Mouse (Mus musculus): Measurements from ENCODE around the gene Daglb. TPM values are rescaled to one million over a fixed set of nuclear protein-coding genes. Genes with fewer than 3 reads are reported as not detected.

Daglb gene
- polyA plus RNA-seq, 1 experiment from 2014 or later: 17.5 TPM

DNA sequence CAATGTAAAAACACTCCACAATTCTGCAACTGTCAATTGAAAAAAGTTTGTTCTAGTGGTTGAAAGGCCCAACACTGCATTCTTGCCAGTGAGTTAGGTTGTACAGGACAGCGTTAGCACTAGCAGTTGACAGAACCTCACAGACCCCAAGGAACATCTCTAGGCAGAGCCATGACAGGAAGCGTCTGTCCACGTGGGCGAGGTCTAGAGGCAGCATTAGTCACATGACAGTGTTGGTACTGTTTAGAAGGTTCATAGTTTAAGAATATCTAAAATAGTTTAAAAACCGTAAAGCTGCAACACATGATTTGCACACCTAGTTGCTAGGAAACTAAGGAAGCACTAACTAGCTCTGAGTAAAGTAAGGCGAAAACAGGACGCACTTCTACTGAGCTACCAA lies 41.2 kb downstream of the Daglb start:
- H3K27me3 ChIP-seq: no peaks in the 10 kb centered on the region
- H3K4me3 ChIP-seq (replicated peaks): no peak overlapping the region
- no peak overlapping the region for H3K27ac ChIP-seq
- H3K9me3 ChIP-seq: no peaks in the 10 kb centered on the region
- ATAC-seq: no peak
- H3K4me2 ChIP-seq (replicated peaks): no peak overlapping the region
- WGBS: 93% methylated on average over 7 of the region's 7 CpGs
- H3K4me1 ChIP-seq (replicated peaks): peaks cover 18% of the 10 kb centered on the region; the same call in 1 of the 2 replicates
- H3K9ac ChIP-seq (replicated peaks): no peak overlapping the region
- H3K36me3 ChIP-seq: peaks cover 75% of the 10 kb centered on the region

DNA sequence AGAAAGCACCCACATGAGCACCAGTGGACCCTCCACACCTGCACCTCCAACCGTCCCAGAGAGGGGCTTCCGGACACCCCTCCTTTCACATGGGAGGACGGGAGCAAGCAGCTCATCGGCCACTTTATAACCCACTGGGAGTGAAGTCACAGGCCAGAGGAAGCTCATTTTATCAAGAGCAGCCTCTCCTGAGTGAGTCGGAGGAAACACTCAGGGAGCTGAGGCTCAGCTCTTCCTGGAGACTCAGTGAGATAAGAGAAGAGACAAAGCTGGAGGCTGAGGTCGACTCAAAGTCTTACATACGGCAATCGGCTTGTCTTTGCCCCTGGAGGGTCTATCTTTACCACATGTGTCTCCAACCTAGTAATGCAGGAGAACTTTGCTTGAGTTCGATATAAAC lies 44.9 kb downstream of the Daglb start:
- ATAC-seq: no peak
- Histone ChIP-seq H3K27me3 (no peaks in the 10 kb centered on the region), H3K4me2 (replicated peaks) (no peak overlapping the region), H3K27ac (no peak overlapping the region), H3K4me1 (replicated peaks) (peaks cover 18% of the 10 kb centered on the region; the same call in 1 of the 2 replicates), H3K9me3 (no peaks in the 10 kb centered on the region), H3K9ac (replicated peaks) (no peak overlapping the region), H3K36me3 (peaks cover 74% of the 10 kb centered on the region), H3K4me3 (replicated peaks) (no peak overlapping the region)
- WGBS: 94% methylated on average over 9 of the region's 9 CpGs

DNA sequence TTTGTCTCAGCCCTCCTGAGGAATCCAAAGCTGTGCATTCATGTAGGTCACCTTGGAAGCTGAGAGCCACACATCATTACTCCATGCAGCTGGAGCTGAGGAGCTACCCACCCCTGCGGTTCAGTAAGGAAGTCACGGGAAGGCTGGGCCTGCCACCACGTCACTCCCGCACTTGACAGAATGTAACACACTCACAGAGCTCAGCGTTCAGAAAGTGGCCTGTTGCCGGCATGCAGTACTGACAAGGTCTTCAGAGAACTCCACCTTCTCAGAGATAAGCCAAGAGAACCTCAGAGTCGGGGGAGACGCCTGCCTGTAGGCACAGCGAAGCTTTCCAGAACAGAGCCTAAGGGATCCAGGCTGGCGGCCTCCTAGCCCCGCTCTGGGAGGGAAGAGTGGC lies 45.4 kb downstream of the Daglb start:
- H3K9me3 ChIP-seq: no peaks in the 10 kb centered on the region
- H3K4me3 ChIP-seq (replicated peaks): no peak overlapping the region
- no peak for ATAC-seq
- no peak overlapping the region for H3K9ac ChIP-seq (replicated peaks)
- H3K27me3 ChIP-seq: no peaks in the 10 kb centered on the region
- no peak overlapping the region for H3K4me2 ChIP-seq (replicated peaks)
- WGBS: 83% methylated on average over 11 of the region's 11 CpGs
- H3K36me3 ChIP-seq: peaks cover 74% of the 10 kb centered on the region
- H3K27ac ChIP-seq: no peak overlapping the region
- peaks cover 18% of the 10 kb centered on the region; the same call in 1 of the 2 replicates for H3K4me1 ChIP-seq (replicated peaks)

DNA sequence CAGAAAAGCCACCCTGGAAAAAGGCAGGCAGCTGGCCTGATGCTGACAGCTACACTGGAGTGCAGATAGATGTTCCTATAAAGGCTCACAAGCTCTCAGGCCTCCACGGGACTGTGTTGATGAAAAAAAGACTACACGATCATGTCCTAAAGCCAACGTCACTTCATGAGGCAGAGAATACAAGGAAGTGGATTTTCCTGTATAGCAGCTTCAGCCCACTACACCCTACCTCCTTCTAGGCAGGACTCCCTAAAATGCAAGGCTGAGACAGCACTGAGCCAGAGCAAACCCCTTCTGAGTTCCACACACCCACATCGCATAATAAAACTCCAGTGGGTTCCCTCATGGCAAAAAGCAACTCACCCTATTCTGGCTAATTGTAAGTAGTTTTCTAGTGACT lies 47.2 kb downstream of the Daglb start:
- Histone ChIP-seq H3K9me3 (no peaks in the 10 kb centered on the region), H3K9ac (replicated peaks) (no peak overlapping the region), H3K4me1 (replicated peaks) (peaks cover 18% of the 10 kb centered on the region; the same call in 1 of the 2 replicates), H3K27me3 (no peaks in the 10 kb centered on the region), H3K36me3 (peaks cover 79% of the 10 kb centered on the region), H3K27ac (no peak overlapping the region), H3K4me2 (replicated peaks) (no peak overlapping the region), H3K4me3 (replicated peaks) (no peak overlapping the region)
- WGBS: 91% methylated on average over 4 of the region's 4 CpGs
- no peak for ATAC-seq

DNA sequence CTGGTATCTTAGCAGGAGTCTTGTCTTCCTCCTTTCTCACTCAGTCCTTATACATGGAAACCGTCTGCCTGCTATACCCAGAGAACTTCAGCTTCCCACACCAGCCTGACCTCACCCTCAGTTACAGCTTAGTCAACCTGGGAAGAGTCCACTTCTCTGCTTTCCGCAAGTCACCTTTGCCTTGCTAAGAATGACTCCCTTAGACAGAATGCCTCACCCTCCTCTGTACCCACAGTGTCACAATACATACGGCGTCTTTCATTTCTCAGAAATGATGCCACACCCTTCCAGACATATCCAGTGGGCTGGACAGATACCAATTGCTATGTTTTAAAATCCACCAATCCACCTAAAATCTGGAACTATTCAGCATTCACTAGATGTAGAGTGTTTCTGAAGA lies 47.9 kb downstream of the Daglb start:
- 95% methylated on average over 4 of the region's 4 CpGs for WGBS
- peaks cover 77% of the 10 kb centered on the region for H3K36me3 ChIP-seq

DNA sequence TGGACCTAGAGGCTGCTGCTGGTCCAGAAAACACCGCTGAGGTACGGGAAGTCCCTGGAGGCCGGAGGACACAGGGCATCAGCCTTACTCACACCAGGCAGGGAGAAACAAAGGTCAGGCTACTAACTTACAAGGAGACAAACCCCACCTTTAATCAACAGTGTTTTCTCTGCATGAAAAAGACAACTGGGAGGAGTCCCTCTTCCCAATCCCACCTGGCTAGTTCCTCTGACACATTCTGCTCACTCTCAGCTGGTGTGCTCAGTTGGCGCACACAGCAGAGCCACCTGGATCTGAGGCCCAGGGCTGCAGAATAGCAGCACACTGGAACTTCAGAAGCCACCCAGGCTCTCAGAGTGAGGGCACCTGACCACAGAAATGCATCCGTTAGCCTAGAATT lies 50.5 kb downstream of the Daglb start:
- Histone ChIP-seq H3K27me3 (no peaks in the 10 kb centered on the region), H3K4me2 (replicated peaks) (no peak overlapping the region), H3K9ac (replicated peaks) (no peak overlapping the region), H3K4me1 (replicated peaks) (no peaks in the 10 kb centered on the region), H3K9me3 (no peaks in the 10 kb centered on the region), H3K36me3 (peaks cover 62% of the 10 kb centered on the region), H3K27ac (no peak overlapping the region), H3K4me3 (replicated peaks) (no peak overlapping the region)
- no peak for ATAC-seq
- WGBS: 98% methylated on average over 5 of the region's 5 CpGs

More for the DNA sequence above, 47.9 kb downstream of the Daglb start:
- H3K4me2 ChIP-seq (replicated peaks): no peak overlapping the region
- H3K9me3 ChIP-seq: no peaks in the 10 kb centered on the region
- H3K27ac ChIP-seq: no peak overlapping the region
- ATAC-seq: no peak
- peaks cover 18% of the 10 kb centered on the region; the same call in 1 of the 2 replicates for H3K4me1 ChIP-seq (replicated peaks)
- no peaks in the 10 kb centered on the region for H3K27me3 ChIP-seq
- no peak overlapping the region for H3K9ac ChIP-seq (replicated peaks)
- no peak overlapping the region for H3K4me3 ChIP-seq (replicated peaks)

DNA sequence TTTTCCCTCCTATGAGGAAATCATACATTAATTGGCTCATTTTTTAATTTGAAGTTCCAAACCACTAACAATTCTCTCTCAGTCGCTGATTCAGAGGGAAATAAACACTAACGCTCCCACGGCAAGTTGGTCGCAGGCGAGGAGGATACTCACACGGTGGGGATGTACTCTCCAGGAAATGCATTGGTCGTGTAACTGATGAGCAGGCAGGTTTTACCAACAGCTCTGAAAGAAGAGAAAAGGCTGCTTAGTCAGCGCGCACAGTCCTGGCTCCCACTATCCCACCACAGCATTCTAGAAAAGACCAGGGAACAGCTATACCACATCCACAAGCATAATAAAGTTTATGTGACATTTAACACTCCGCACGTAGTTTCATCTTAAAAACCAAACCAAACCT lies 52.6 kb downstream of the Daglb start:
- Histone ChIP-seq H3K4me2 (replicated peaks) (no peak overlapping the region), H3K9me3 (no peaks in the 10 kb centered on the region), H3K27ac (no peak overlapping the region), H3K4me3 (replicated peaks) (no peak overlapping the region), H3K4me1 (replicated peaks) (no peaks in the 10 kb centered on the region), H3K9ac (replicated peaks) (no peak overlapping the region), H3K27me3 (no peaks in the 10 kb centered on the region), H3K36me3 (peaks cover 47% of the 10 kb centered on the region)
- no peak for ATAC-seq
- WGBS: 96% methylated on average over 11 of the region's 11 CpGs

DNA sequence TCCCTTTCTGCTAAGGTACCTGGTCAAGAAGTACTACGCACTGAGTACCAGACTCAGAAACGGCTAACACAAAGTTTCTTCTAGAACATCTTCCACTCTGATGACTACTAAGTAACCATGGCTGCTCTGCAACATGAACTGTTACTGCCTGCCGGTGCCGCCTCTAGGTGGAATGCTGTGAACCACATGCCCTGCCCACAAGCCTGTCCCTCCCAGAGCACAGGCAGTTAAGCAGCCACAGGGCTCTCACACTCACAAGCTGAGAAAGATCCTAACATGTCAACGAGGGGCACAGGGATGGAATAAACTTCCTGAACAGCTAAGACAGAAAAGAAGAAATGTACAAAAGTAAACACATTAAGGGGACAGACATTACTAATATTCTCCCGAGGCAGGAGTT lies 53.1 kb downstream of the Daglb start:
- Histone ChIP-seq H3K36me3 (peaks cover 43% of the 10 kb centered on the region), H3K4me3 (replicated peaks) (no peak overlapping the region), H3K4me1 (replicated peaks) (no peaks in the 10 kb centered on the region), H3K9ac (replicated peaks) (no peak overlapping the region), H3K27ac (no peak overlapping the region), H3K9me3 (no peaks in the 10 kb centered on the region), H3K27me3 (no peaks in the 10 kb centered on the region), H3K4me2 (replicated peaks) (no peak overlapping the region)
- no peak for ATAC-seq
- 89% methylated on average over 6 of the region's 6 CpGs for WGBS

DNA sequence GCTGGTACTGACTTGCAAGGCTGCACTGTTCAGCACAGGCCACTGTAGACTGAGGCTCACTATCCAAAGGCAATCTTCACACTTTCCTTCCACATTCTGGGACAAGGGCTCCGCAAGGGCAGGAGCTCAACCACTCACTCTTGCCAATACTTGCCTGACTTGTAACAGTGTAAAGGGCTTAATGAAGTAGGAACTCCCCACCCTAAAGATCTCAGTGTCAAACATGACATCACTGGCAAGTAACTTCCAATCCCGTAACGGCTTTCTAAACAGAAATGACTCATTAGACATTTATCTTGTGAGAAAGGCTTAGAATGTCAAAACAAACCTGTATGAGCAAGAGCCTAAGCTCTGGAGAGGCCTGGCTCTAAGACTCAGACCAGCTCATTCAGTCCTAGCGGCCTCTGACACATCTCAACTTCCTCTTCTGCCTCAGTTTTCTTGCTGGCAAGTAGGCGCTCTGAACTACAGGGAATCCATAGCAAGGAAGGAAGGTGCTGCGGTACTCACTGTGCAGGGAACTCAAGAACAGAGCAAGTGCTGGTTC lies 53.7 kb downstream of the Daglb start:
- 91% methylated on average over 6 of the region's 6 CpGs for WGBS
- H3K4me2 ChIP-seq (replicated peaks): no peak overlapping the region
- H3K27ac ChIP-seq: 0 out of 2 replicates have a peak overlapping the region, but pooled peaks have one; percentile 0
- H3K9ac ChIP-seq (replicated peaks): no peak overlapping the region
- H3K4me3 ChIP-seq (replicated peaks): no peak overlapping the region
- peaks cover 38% of the 10 kb centered on the region for H3K36me3 ChIP-seq
- no peaks in the 10 kb centered on the region for H3K9me3 ChIP-seq
- no peaks in the 10 kb centered on the region for H3K27me3 ChIP-seq
- ATAC-seq: no peak
- H3K4me1 ChIP-seq (replicated peaks): no peaks in the 10 kb centered on the region

DNA sequence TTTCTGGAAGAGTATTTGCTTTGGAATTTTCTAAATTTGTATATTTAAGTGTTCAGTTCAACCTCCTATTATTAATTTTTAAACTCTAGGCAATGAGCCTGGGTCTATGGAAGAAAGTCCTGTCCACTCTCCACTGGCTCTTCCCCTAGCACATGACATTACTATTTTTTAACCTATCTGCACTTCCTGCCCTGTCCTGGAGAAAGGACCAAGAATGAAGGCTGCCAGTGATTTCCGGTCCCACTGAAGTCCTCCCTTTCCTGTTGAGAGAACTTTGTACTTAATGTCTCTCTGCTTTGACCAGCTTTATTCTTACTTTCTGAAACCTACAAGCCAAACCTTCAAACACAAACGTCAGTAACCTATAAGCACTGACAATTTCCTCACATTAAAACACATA lies 56.0 kb downstream of the Daglb start:
- H3K4me2 ChIP-seq (replicated peaks): no peak overlapping the region
- H3K9me3 ChIP-seq: no peaks in the 10 kb centered on the region
- peaks cover 14% of the 10 kb centered on the region for H3K4me1 ChIP-seq (replicated peaks)
- no peaks in the 10 kb centered on the region for H3K27me3 ChIP-seq
- H3K36me3 ChIP-seq: peaks cover 15% of the 10 kb centered on the region
- ATAC-seq: no peak
- WGBS: 90% methylated on average over 2 of the region's 2 CpGs
- H3K27ac ChIP-seq: no peak overlapping the region
- no peak overlapping the region for H3K9ac ChIP-seq (replicated peaks)
- no peak overlapping the region for H3K4me3 ChIP-seq (replicated peaks)

DNA sequence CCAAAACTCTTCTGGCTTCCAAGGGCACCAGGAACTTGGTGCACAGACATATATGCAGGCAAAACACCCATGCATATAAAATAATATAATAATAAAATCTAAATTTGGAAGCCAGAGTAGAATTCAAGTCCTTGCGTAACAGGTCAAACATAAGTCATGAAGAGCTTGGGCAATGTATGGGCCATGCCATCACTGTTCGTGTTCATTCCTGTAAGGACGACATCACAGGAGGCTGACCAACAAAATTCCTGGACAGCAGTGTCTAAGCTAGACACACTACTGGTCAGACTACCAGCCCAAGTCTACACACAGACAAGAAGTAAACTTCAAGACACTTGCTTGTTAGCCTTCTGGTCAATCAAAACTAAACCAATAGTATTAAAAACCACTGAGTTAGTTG lies 58.5 kb downstream of the Daglb start:
- no peak overlapping the region for H3K4me3 ChIP-seq (replicated peaks)
- H3K9me3 ChIP-seq: no peaks in the 10 kb centered on the region
- H3K36me3 ChIP-seq: no peaks in the 10 kb centered on the region; the same call in 1 of the 2 replicates
- 90% methylated on average over 3 of the region's 3 CpGs for WGBS
- ATAC-seq: no peak
- H3K4me1 ChIP-seq (replicated peaks): peaks cover 31% of the 10 kb centered on the region
- H3K27me3 ChIP-seq: no peaks in the 10 kb centered on the region
- no peak overlapping the region for H3K27ac ChIP-seq
- H3K4me2 ChIP-seq (replicated peaks): no peak overlapping the region
- no peak overlapping the region for H3K9ac ChIP-seq (replicated peaks)

DNA sequence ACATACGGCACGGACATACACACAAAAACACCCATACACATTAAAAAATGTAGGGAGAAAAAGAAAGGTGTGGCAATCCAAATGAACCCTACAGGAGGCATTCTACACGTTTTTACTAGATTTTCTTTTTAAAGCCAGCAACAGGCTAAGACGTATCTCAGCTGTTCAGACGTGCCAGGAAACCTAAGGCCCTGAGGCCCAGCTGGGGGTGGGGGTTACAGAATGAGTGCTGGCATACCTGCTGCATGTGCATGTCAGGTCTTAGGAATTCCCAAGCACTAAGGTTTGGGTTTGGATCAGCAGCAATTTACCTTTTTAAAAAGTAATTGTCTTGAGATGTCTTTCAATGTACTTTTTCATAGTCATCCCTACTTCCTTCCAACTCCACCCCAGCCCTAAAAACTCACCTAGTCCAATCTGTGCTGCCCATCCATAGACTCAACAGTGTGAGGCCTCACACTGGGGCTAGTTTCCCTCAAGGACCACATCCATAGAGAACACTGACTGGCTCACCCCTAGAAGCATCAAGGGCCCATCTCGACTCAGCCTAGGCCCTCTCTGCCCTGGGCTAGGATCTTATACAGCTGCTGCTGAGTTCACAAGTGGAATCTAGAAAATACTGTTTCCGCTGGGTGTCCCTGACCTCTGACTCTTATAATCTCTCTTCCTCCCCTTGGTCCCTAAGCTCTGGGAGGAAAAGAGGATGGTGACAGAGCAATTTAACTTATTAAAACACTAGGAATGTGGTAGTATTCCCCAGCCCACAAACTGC lies 61.3 kb downstream of the Daglb start:
- Histone ChIP-seq H3K9me3 (no peaks in the 10 kb centered on the region), H3K27me3 (no peaks in the 10 kb centered on the region), H3K4me2 (replicated peaks) (peak overlapping the region; percentile 90), H3K36me3 (no peaks in the 10 kb centered on the region; the same call in 1 of the 2 replicates), H3K4me1 (replicated peaks) (peaks cover 35% of the 10 kb centered on the region), H3K4me3 (replicated peaks) (peak overlapping the region; percentile 100), H3K27ac (no peak overlapping the region), H3K9ac (replicated peaks) (peak overlapping the region; percentile 99)
- no peak for ATAC-seq
- WGBS: 74% methylated on average over 7 of the region's 7 CpGs
